In genomic region chr1:133236693-133237440, GRCm38 (mm10) we compare ENCODE assay signal across 8 mouse cellular contexts.
DNase-seq lines count a peak whose midpoint lies in the region; ATAC-seq lines count a peak whose summit lies in the region.

No protein-coding gene starts in this region.

- H3K4me1 ChIP-seq in midbrain, embryonic 11.5 days (ENCODE audit: control insufficient read depth, insufficient read depth, low read length): peaks cover 27% of the 10 kb centered on the region
- peaks cover 14% of the 10 kb centered on the region; the same call in 1 of the 2 replicates for H3K4me1 ChIP-seq in midbrain, embryonic 14.5 days (ENCODE audit: control insufficient read depth, insufficient read depth, low read length)
- H3K4me1 ChIP-seq in heart, embryonic 10.5 days: peaks cover 69% of the 10 kb centered on the region
- H3K4me1 ChIP-seq in kidney, embryonic 15.5 days: peaks cover 57% of the 10 kb centered on the region

- H3K4me2 ChIP-seq in midbrain, embryonic 11.5 days: no peak overlapping the region
- H3K4me2 ChIP-seq in midbrain, embryonic 14.5 days (ENCODE audit: low read length): no peak overlapping the region
- peak overlapping the region; percentile 33 for H3K4me2 ChIP-seq in kidney, embryonic 15.5 days

- ATAC-seq in midbrain, embryonic 11.5 days (ENCODE audit: low FRiP score): peak; percentile 40; the same call in 1 of the 2 replicates
- no peak; the same call in 1 of the 2 replicates for ATAC-seq in midbrain, embryonic 14.5 days (ENCODE audit: low FRiP score, low TSS enrichment)
- ATAC-seq in kidney, embryonic 15.5 days (replicated peaks; ENCODE audit: low FRiP score): peak; percentile 62

- no peak for DNase-seq in midbrain, embryonic 11.5 days (ENCODE audit: low spot score, missing footprints)
- DNase-seq in midbrain, embryonic 14.5 days: no peak
- peak; percentile 93 for DNase-seq in heart, embryonic 10.5 days (ENCODE audit: low spot score)
- peak; percentile 76 for DNase-seq in lung, postnatal 10 days
- DNase-seq in thymus, postnatal 0 days (ENCODE audit: low spot score): peak; percentile 40
- DNase-seq in ovary, adult 18-20 months (ENCODE audit: low spot score): no peak
- no peak for DNase-seq in natural killer cell, adult 2 months (ENCODE audit: low spot score in 2 of 2)

- no peaks in the 10 kb centered on the region for H3K36me3 ChIP-seq in midbrain, embryonic 11.5 days (ENCODE audit: control insufficient read depth, insufficient read depth, low read length)
- 0 out of 2 replicates have a peak, but pooled peaks cover 3% of the 10 kb centered on the region for H3K36me3 ChIP-seq in midbrain, embryonic 14.5 days (ENCODE audit: control insufficient read depth, insufficient read depth, low read length)
- no peaks in the 10 kb centered on the region for H3K36me3 ChIP-seq in heart, embryonic 10.5 days
- H3K36me3 ChIP-seq in kidney, embryonic 15.5 days: no peaks in the 10 kb centered on the region

- H3K9ac ChIP-seq in midbrain, embryonic 11.5 days (ENCODE audit: low read length): no peak overlapping the region
- H3K9ac ChIP-seq in midbrain, embryonic 14.5 days (replicated peaks; ENCODE audit: low read length): no peak overlapping the region
- H3K9ac ChIP-seq in kidney, embryonic 15.5 days: no peak overlapping the region

- 37% methylated on average over 8 of the region's 8 CpGs for WGBS in midbrain, embryonic 11.5 days
- WGBS in midbrain, embryonic 14.5 days: 39% methylated on average over 8 of the region's 8 CpGs
- WGBS in heart, embryonic 10.5 days: 16% methylated on average over 8 of the region's 8 CpGs
- 17% methylated on average over 8 of the region's 8 CpGs for WGBS in kidney, embryonic 15.5 days

- no peaks in the 10 kb centered on the region for H3K9me3 ChIP-seq in midbrain, embryonic 11.5 days (ENCODE audit: control insufficient read depth, low read length)
- no peaks in the 10 kb centered on the region for H3K9me3 ChIP-seq in midbrain, embryonic 14.5 days (ENCODE audit: control insufficient read depth, low read length)
- H3K9me3 ChIP-seq in heart, embryonic 10.5 days: no peaks in the 10 kb centered on the region
- no peaks in the 10 kb centered on the region for H3K9me3 ChIP-seq in kidney, embryonic 15.5 days (replicated peaks)

- no peak overlapping the region for H3K27ac ChIP-seq in midbrain, embryonic 11.5 days (ENCODE audit: low read depth, low read length)
- H3K27ac ChIP-seq in midbrain, embryonic 14.5 days (replicated peaks; ENCODE audit: low read depth, low read length): no peak overlapping the region; the same call in 1 of the 2 replicates
- H3K27ac ChIP-seq in heart, embryonic 10.5 days: peak overlapping the region; percentile 92
- peak overlapping the region; percentile 83 for H3K27ac ChIP-seq in kidney, embryonic 15.5 days

- H3K27me3 ChIP-seq in midbrain, embryonic 11.5 days (ENCODE audit: control insufficient read depth, insufficient read depth, low read length): no peaks in the 10 kb centered on the region
- H3K27me3 ChIP-seq in midbrain, embryonic 14.5 days (ENCODE audit: control insufficient read depth, insufficient read depth, low read length): no peaks in the 10 kb centered on the region
- H3K27me3 ChIP-seq in heart, embryonic 10.5 days (ENCODE audit: insufficient read depth, poor library complexity, severe bottlenecking): no peaks in the 10 kb centered on the region
- peaks cover 4% of the 10 kb centered on the region; the same call in 1 of the 2 replicates for H3K27me3 ChIP-seq in kidney, embryonic 15.5 days

- H3K4me3 ChIP-seq in midbrain, embryonic 11.5 days (ENCODE audit: low read depth, low read length): no peak overlapping the region
- H3K4me3 ChIP-seq in midbrain, embryonic 14.5 days (replicated peaks; ENCODE audit: low read depth, low read length): no peak overlapping the region
- H3K4me3 ChIP-seq in heart, embryonic 10.5 days: peak overlapping the region; percentile 42
- H3K4me3 ChIP-seq in kidney, embryonic 15.5 days (replicated peaks): no peak overlapping the region

Comparison
In these comparisons a context has a peak if more than half of its experiments do, and no peak if none do; other contexts are left out.
1. DNase-seq: peak in heart, embryonic 10.5 days (single experiment), lung, postnatal 10 days (single experiment) and thymus, postnatal 0 days (single experiment); none in midbrain, embryonic 11.5 days (single experiment), midbrain, embryonic 14.5 days (single experiment), ovary, adult 18-20 months (single experiment) and natural killer cell, adult 2 months (0 of 2).
2. H3K27ac ChIP-seq: peak in heart, embryonic 10.5 days (single experiment) and kidney, embryonic 15.5 days (single experiment); none in midbrain, embryonic 11.5 days (single experiment) and midbrain, embryonic 14.5 days (single experiment).